Mouse (Mus musculus): ENCODE data around the gene Adgra1.

Adgra1 gene

DNA sequence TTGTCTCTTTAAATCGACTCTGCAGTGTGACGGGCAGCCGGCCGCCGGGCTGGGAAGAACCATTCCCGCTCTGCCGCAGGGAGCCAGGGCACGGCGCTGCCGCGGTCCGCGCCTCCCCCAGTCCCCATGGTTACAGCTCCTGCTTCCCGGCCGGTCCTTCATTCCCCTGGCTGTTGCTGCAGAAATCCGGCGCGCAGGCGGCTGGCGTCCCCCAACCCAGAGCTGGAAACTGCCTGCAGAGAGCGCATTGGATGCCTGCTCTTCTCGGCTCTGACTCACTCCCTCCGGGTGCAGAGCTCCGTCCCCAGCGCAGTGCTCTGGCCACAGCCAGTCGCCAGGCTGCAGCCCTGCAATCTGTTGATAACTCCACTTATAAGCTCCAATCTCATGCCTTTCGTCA lies at the start of gene Adgra1:
Gene Adgra1, plus strand, starts transcription at position 139 of the 400 bp plus-strand sequence.
- DNase-seq (ENCODE audit: low spot score in 2 of 2): no peak

DNA sequence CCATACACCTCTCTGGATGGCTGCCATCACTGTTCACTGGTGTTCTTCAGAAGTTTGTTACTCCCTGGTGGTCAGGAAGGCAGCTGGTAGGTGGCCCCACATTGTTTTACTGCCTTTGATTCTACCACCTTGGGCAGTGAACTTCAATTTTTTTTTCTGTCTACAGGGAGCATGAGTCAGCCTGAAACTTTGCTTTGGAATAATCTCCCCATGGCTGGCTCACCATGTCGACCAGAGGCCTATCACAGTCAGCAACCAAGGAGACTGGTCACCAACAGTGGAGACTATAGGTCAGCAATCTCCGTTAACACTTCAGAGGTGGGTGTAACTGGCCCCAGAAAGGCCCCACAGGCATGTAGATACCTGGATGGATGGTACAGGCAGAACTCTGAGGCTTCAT lies 46.6 kb upstream of the Adgra1 start:
- no peak for DNase-seq (ENCODE audit: low spot score in 2 of 2)

DNA sequence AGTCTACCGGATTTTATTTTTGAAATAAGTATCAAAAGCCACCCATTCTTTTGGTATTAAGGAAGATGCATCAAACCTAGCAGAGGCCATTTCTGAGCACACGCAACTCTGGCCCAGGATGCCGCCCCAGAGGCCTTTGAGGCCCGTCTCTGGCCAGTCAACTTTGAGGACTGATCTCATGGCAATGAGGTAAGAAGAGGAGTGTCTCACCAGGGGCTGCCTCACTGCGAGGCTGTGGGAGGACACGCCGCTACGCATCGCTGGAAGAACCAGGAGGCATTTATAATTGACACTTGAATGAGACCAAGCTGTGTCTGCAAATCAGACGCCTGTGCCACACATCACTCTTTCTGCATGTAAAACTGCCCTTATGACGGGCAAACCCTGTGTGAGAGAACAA lies 45.0 kb upstream of the Adgra1 start:
- no peak for DNase-seq (ENCODE audit: low spot score in 2 of 2)

DNA sequence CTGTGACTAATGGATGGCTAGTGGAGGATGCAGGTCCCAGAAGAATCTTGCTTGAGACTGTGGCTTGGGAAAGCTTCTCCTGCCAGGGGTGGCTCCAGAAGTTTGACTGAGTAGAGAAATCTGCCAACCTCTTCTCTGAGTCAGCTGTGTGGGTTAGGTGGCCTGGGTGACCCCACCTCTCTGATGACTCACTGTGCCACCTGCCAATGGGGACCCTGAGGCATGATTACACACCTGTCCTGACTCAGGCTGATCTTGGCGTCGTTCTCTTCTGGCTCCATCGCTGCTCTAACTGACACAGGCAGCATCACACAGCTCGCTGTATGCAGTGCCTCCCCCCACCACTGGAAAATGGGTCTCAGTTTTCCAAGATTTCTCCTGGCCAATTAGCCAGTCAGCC lies 44.3 kb upstream of the Adgra1 start:
- DNase-seq (ENCODE audit: low spot score in 2 of 2): no peak

DNA sequence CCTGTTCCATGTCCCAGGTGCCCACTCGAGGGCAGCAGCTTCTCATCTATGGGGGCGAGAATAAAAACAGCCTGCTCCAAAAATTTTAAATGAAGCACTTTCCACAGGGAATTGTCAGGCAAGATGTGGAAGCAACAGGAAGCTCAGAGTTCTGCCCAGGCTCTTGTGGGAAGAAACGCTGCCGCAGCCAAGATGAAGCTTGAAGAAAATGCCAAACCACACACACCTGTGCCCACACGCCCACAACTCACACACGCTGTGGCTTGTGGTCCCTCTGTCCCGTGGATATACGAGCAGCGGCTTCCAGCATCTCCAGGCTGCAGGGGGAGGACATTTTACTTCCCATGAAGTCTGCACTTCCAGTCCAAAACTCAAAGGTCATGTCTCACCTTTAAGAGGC lies 42.4 kb upstream of the Adgra1 start:
- DNase-seq (ENCODE audit: low spot score in 2 of 2): no peak

DNA sequence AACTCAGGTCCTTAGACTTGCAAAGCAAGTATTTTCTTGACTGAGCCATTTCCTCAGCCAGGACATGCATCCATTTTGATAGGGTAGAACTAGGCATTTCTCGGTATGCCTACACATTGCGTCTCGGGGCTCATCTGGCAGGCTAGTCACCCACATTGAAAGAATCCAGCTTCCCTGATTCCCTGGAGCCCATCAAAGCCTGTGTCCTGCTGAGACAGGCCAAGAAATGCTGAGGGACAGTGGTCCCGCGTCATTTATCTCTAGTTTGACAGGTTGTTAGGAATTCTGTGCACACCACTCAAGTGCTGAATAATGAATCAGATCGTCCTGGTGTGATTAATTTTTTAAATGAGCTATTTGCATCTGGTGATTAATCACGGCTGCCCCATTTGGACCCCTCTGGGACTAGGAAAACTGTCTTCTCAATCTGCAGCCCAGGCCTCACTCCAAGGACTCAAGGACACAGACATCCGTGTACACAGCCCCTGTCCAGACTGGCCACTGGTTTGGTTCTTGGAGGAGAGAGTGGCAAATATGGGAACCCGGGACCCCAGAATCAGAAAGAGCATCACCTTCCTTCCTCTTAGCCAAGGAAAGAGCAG lies 38.9 kb upstream of the Adgra1 start:
- DNase-seq (ENCODE audit: low spot score in 2 of 2): no peak

DNA sequence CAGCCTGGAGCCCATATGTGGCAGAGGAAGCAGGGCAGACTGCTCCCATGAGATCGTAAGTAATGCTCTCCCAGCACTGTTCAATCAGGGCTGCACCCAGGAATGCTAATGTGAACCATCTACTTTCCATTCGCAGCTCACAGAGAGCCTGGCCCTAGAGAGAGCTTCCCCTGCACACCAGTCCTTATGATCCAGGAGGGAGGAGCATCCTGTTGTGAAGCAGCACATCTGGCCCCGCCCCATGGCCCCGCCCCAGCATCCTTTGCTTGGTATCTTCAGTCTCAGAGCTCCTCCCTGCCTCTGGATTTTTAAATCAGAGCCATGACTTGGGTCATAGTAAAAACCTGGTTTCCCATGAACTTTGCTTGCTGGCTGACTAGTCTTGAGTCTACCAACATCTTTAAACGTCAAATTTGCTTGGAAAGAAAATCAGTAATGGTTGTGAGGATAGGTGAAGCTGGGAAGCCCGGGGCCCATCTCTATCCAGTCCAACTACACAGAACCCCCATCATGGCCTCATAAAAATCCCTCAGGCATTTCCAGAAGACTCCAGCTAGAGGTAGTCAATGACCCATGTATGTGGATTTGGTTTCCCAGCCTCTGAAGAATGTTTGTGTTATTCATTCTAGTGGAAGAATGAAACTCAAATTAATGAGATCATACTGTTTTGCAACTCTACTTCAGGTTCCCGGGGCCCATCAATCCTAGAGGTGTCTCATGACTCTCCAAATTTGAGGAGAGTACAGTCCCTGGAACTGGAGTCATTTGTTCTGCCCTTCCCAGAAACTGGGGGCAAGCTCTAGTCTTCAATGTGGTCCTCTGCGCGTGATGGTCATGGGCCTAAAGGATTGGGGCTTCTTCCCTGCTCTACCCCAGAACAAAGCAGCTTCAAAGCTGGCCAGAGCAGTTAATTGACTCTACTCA lies 36.5 kb upstream of the Adgra1 start:
- no peak for DNase-seq (ENCODE audit: low spot score in 2 of 2)

DNA sequence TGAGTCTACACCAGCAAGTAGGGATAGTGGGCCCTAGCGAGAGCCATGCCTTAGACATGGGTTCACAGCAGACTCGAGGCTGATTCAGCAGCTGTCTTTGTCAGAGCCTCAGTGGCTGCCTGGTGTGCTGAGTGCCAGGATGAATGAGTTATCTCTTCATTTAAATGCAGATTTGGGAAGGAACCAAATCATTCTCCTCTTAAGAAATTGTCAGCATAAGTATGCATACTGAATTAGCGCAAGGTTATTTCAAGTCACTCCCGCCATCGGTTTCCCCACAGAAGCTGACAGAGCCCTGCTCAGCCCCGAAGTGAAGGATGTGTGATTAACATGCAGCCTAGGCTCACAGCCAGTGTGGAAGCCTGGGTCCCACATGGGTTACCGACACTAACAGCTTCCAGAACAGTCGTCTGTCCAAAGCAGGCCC lies 27.8 kb upstream of the Adgra1 start:
- DNase-seq (ENCODE audit: low spot score in 2 of 2): no peak

DNA sequence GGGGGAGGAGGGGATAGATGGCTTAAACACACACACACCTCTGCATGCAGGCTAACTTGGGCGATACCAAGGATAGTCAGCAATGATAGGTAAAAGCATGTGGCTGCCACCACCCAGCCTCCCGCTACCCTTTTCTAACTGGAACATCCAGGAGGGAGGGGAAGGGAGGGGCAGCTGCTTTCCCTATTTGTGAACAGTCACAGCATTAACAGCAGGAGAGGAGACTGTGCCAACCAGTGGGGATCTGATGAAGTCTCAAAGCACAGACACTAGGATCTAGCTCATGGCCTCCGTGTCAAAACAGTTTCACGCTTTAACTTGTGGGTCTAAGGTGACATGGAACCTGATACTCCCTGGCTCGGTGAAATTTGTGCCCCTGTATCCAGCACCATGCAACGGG lies 23.9 kb upstream of the Adgra1 start:
- no peak for DNase-seq (ENCODE audit: low spot score in 2 of 2)

DNA sequence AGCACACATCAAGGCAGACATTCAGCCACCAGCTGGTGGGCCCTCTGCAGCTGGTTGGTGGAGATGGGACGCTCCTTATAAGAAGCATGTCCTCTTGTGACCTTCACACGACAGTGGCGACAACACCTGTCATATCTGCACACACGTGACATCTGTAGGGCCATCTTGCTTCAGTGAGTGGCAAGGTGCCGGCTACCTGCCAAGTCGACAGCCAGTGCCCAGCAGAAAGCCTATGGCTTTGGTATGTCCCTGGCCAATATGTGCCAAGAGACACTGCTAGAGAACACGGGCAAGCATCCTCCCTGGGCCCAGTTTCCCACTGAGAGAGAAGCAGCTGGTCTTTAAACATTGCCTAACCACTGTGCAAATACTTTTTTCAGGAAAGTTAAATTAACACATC lies 22.3 kb upstream of the Adgra1 start:
- DNase-seq (ENCODE audit: low spot score in 2 of 2): no peak

DNA sequence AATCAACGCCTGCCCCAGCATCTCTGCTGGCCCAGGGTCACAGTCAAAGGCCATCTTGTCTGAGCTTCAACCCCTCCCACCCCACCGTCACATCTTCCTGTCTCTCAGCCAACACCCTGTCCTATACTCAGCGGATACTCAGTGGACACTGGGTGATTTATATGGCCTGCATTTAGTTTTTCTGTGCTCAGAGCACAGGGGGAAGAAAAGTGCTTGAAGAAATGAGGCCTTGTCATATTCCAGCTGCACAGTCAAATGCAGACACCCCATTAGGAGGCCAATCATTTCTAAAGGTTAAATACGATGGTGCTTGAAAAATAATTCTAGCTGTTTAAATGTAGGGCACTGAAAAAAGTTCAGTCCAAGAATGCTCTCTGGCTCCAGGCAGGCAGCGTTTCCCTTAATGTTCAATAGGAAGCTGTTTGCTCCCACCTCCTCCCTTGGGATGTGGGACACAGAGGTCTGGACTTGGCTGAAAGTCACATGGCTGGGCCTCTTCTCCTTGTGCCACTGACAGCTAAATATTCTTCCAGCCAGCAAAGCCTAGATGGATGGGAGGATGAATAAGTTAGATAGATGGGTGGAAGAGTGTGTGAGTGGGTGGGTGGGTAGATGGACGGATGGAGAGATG lies 20.3 kb upstream of the Adgra1 start:
- DNase-seq (ENCODE audit: low spot score in 2 of 2): no peak

DNA sequence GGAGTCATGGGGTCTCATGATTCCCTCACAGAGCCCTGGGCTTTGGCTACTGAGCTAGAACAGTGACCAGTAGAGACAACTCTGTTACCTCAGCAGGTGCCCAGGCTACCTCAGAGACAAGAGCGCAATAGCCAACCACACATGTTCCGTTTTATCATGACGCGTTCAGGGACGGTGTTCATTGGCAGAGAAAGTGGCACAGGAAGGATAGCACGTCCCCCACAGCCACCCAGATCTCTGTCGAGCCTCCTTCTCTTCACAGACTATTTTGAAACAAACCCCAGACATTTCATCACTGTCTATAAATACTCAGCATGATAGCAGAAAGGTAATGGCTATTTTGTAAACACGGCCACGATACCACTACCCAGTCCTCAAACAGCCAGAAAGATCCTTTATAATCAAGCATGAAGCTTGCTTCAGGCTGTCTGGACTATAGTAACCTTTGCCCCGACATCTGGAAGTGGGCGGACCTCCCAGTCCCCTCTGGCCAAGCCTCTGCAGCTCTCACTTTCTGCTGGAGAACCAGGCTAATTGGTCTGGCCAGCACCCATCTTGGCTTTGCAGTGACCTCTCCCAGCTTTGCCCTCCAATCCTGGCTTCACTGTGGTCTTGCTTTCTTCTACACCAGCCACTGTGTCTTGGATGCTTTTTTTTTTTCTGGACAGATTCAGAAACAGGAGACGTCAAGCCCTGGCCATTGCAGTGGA lies 11.5 kb upstream of the Adgra1 start:
- DNase-seq (ENCODE audit: low spot score in 2 of 2): no peak

DNA sequence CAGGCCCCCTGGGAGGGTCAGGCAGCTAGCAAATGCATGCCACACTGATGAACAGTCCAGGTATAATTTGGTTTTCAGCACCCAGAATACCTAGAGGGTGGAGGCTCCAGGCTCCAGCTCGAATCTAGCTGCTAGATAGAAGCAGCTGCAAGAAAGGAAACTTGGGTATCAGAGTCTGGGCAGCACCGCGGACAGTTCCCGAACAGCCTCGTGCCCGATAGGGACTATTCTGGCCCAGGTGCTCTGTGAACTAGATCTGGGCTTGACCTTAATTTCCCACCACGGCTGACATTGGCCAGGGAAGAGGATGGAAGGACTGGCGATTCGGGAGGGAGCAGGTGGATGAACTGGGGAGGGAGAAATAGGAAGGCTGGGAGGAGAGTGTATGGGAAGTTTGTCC lies 6.3 kb upstream of the Adgra1 start:
- DNase-seq (ENCODE audit: low spot score in 2 of 2): no peak

DNA sequence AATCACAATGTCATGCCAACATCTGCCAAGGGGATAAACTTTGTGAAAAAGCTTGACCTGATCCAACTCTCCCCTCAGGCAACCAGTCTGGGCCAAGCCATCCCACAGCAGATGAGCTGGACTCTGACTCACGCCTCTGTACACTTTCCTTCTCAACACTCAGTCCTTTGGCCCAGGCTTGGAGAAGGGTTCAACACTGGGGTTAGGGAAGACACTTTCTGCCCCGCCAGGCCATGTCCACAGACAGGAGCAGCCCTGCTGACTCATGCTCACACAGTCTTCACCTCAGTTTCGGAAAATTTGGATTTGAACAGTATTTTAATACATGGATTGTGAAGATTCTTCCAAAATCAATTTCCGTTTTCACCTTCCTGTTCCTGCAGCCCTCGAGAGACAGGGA lies 442 bp upstream of the Adgra1 start:
- DNase-seq (ENCODE audit: low spot score in 2 of 2): no peak

DNA sequence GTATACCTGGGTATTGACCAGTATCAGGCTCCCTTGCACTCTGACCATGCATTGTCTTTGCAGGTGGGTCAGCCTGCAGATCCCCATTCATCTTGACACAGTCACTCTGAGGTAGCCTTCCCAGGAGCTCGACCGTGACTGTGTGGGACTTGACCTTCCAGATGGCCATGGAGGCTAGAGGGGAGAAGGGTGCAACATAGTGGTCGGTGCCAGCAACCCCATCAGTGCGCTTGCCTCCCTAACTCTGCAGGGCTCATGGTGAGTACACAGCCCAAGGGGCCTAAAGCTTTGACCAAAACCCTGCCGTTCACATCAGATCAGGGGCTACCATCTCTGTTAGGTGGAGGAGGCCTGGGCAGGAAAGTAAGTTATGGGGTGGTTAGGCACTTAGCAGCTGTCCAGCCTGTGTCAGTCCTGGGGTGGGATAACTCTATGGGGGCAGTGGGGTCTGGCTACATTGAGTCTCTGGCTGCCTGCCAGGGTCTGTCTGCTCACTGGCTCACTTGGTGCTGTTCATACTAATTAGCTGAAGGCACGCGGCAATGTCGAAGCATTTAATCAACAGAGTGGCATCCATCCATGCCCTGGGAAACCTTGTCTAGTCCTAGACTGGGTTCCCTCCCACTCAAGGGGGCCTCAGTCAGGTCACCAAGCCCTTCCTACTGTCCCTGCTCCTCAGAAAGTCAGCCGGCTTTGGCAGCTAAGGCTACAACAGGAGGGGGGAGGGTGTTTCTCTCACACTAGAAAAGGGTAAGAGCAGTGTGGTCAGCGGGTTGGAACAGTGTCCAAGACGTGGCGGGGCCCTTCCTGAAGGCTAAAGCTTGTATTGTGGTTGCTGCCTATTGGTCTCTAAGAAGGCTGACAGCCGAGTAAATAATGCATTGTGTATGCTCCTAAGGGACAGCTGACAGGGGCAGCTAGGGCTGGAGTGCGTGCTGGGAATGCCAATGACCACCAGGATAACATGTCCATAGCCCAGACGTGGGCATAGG lies 1.5 kb downstream of the Adgra1 start:
- no peak for DNase-seq (ENCODE audit: low spot score in 2 of 2)

DNA sequence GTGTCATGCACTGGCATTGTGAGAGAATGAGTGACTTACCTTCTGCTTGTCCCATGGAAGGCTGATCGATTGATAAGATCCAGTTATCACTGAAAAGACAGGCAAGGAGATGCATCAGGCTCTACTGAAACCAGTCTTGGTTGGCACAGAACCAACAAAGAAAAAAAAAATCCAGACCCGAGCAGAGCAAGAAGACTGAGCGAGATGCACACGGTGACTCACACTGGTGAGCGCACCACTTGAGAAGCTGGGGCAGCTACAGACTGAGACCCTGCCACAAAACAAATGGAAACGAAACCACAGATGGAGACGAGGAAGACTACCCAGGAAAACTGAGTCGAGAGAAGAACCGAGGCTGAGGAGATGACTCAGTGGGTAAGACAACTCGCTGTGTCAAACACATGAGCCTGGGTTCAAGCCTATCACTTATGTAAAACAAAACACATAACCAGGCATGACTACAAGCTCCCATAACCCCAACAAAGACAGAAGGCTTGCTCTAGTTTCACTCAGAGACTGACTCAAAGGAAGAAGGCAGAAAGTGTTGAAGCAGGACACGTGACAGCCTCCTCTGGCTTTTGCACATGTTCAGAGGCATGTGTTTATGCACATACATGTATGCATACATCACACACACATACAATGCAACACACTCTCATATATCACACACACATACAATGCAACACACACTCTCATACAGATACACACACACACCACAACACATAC lies 6.6 kb downstream of the Adgra1 start:
- no peak for DNase-seq (ENCODE audit: low spot score in 2 of 2)

DNA sequence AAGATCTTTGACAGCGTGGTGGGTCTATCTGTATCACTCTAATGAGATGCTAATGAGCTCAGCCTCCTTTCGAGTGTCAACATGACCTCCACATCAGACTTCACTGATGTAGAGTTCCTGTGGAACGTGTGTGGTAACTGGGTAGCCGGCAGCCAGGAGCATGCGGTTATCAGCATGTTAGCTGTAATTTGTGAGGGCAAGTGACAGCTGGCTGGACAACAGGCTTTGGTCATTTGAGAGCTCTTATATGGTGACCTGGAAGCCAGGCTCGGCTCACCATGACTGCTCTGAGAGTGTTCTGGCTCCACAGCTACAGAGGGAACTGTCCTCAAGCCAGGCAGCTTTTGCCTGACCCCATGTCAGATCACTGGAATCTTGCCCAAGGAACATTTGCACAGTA lies 8.4 kb downstream of the Adgra1 start:
- no peak for DNase-seq (ENCODE audit: low spot score in 2 of 2)

DNA sequence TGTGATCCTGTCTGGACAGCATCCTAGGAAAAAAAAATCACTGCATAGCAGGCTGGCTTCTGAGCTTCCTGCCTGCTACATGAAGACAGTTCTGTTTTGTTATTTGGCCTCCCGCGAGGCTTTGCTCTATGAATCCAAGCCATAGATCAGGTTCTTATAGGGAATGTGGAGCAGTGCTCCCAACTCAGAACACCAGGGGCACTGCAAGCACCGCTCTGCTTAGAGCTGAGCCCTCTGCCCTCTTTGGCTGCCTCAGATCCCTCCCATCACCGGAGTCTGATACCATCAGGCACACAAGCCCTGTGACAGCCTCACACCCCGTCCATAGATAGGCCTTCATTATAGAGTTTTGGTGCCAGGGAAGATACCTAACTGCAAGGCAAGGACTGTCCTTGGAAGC lies 9.2 kb downstream of the Adgra1 start:
- DNase-seq (ENCODE audit: low spot score in 2 of 2): no peak

DNA sequence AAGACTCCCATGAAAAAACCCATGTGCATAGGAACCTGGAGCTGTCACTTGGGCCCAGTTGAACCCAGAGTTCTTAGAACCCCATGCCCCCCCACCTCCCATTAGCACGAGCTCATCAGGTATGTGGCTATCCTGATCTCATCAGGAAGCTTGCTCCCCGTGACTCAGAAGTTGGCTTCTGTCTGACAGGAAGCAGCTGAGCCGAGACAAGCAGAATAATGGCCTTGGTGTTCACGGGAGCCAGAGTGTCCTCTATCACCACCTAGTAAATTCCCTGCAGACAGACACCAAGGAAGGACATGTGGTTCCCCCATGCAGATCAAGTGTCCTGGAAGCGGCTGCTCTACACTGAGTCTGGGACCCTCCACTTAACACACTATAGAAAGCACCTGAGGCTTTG lies 9.8 kb downstream of the Adgra1 start:
- no peak for DNase-seq (ENCODE audit: low spot score in 2 of 2)

DNA sequence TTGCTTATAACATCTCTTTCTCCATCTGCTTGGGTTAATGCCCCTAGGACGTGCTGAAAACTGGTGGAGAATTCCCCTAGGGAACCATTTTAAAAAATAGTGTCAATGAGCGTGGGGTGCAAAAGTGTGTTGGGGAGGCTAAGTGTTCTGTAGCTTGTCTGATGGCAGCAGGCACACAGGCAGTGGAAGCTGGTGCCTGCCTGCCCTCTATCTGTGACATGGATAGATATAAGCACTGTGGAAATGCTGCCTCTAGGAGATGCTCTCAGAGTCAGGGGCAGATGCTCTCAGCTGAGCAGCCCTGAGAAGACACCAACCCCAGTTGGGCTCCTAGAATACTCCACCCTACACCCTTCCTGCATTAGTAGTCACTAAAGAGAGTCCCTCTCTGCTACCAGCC lies 11.1 kb downstream of the Adgra1 start:
- no peak for DNase-seq (ENCODE audit: low spot score in 2 of 2)
